Mouse (Mus musculus): Measurements from ENCODE around the gene Gbx2. TPM values are rescaled to one million over a fixed set of nuclear protein-coding genes. Genes with fewer than 3 reads are reported as not detected.
A peak's percentile ranks its signal among the peaks of the same experiment; 100 is the strongest.

Gbx2 gene
- total RNA-seq, 2 experiments from 2014 or later: not detected

DNA sequence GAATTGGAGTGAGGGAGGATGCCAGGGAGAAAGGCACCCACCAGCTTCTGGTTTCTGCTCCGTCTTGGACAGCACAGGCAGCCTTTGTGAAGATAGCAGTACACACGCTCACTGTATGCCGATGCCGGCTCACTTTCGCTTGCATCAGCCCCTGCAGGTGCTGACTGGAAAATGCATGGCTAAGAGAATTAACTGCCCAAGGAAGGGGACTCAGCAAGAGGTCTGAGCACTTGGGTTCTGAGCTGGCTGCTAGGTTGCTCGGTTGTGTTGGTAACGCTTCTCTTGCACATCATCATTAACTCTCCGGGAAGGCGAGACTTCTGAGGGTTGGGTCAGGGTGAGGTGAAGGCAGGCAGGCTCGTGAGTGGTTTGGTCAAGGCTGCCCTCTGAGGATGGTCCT, 9.2 kb downstream of the Gbx2 start:
- DNase-seq: no peak
- intact Hi-C loops (cut with DNase I): no loop called here

GRCm38 (mm10) chr1:89919206-89919605, 11.8 kb downstream of the Gbx2 start:
- no peak for DNase-seq
- intact Hi-C loops (cut with DNase I): no loop called here

GRCm38 (mm10) chr1:89918111-89918510, 12.9 kb downstream of the Gbx2 start:
- intact Hi-C loops (cut with DNase I): no loop called here
- no peak for DNase-seq

DNA sequence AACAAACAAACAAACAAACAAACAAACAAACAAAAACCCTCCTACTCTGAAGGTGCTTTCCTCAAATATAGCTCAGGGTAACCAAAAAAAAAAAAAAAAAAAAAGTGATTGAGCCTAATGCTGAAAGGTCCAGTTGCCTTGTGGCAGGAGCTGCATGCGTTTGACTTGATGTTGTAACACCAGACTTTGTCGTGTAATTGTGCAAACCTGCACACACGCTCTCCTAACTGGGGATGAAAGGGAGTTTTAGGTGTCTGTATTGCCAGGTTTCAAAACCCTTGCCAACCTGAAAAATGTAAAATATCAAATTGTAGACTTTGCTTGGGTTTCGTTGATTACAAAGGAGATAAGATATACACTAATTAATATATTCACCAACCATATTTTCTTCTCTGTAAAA, 17.4 kb downstream of the Gbx2 start:
- intact Hi-C loops (cut with DNase I): no loop called here
- no peak for DNase-seq

- intact Hi-C loops (cut with DNase I): no loop called here
- peak in 1 of 2 experiments; percentile 27 for DNase-seq
These were observed 18.6 kb downstream of the Gbx2 start for GRCm38 (mm10) chr1:89912392-89912791.

GRCm38 (mm10) chr1:89909796-89910195, 21.2 kb downstream of the Gbx2 start:
- DNase-seq: no peak
- intact Hi-C loops (cut with DNase I): no loop called here

DNA sequence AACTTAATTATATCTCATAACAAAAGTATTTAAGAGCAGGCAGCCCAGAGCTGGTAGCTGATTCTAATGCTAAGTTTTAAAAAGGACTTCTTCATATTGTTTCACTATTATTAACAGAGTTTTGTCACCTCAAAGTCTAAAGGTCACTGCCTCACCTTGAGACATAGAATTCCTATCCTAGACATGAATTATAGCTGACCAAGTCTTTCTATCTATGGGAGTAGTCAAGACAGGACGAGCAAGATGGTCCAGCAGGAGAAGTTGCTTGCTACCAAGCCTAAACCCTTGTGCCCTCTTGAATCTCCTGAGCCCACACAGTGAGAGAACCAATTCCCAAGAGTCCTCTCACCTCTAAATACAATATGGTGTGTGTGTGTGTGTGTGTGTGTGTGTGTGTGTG, 28.3 kb downstream of the Gbx2 start:
- intact Hi-C loops (cut with DNase I): no loop called here
- DNase-seq: no peak

- DNase-seq: no peak
- intact Hi-C loops (cut with DNase I): no loop called here
These were observed 28.7 kb downstream of the Gbx2 start for GRCm38 (mm10) chr1:89902236-89902635.

DNA sequence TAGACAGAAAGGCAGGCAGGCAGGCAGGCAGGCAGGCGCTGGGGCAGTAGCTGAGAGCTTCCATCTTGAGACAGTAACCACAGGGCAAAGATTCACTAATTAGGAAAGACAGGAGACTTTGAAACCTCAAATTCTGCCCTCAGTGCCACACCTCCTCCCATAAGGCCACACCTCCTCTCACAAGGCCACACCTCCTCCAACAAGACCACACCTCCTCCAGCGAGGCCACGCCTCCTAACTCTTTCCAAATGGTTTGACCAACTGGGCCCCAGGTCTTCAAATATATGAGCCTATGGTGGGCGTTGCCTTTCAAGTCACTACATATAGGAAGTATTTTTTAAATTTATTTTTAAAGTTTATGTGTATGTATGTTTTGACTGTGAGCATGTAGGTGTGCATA, 29.6 kb downstream of the Gbx2 start:
- intact Hi-C loops (cut with DNase I): no loop called here
- no peak for DNase-seq

DNA sequence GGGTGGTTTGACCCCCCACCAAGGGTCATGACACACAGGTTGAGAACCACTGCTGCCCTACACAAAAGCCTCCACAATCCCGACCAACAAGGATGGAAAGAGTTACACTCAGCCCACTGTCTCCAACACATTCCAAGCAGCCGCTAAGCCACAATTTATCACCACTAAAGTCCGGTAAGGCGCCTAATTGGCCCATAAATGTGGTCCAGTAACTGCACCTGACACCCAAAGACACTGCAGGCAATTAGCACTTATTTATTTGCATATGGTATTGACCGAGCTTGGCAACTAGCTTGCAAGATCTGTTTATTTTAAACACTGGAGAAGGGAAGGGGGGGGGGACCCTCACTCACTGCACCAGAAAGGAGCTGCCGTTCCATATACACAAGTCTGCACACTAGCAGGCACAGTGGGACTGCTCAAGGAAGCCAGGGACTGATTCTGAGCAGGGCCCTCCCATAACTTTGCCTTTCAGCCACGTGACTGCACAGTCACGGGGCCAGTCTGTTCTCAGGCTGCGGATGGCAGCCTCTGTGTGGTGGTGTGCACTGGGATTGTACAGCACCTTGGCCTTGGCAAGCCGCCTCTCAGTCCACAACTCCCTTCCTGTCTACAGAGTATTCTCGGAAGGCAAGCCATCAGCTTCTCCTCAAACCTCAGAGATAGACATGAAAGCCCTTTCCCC, 31.1 kb downstream of the Gbx2 start:
- DNase-seq: no peak
- intact Hi-C loops (cut with DNase I): no loop called here

DNA sequence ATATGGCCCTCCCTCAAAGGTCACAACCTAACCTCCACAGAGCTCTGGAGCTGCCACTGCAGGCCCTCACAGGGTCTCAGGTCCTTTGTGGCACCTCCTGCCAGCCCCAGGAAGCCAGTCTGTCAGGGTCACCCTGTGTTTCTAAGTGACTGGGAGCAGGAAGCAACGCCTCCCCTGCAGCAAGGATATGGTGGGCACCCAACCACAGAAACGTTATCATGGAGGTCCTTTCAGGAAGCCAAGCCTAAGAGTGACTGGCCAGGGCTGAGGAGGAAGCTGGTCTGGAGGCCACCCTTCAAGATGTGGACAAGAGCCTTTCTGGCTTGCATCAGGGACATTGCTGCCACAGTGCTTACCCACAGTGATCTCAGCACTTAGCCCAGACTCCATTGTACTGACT, 31.9 kb downstream of the Gbx2 start:
- no peak for DNase-seq
- intact Hi-C loops (cut with DNase I): no loop called here

GRCm38 (mm10) chr1:89895801-89896200, 35.2 kb downstream of the Gbx2 start:
- intact Hi-C loops (cut with DNase I): no loop called here
- DNase-seq: no peak

DNA sequence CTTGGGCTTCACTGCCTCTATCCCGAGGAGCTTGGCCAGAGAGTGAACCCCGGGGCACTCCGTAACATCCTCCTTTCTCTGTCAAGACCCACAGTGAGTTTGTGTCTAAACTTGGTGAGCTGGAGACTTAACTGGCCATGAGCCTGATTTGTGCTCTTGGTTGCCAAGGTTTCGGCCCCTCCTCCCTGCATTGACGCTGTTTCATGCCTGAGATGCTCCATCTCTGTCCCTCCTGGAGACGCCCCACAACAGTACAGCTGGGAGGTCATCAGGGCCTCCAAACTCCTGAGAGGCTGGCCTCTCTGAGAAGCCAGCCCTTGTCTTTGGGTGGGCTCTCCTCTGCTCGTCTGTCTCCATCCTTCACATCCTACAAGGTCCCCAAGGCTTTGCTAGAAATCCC, 38.7 kb downstream of the Gbx2 start:
- intact Hi-C loops (cut with DNase I): no loop called here
- DNase-seq: no peak

GRCm38 (mm10) chr1:89891400-89891799, 39.6 kb downstream of the Gbx2 start:
- DNase-seq: no peak

GRCm38 (mm10) chr1:89885696-89886095, 45.3 kb downstream of the Gbx2 start:
- intact Hi-C loops (cut with DNase I): no loop called here
- no peak for DNase-seq

More at GRCm38 (mm10) chr1:89891400-89891799, 39.6 kb downstream of the Gbx2 start:
- intact Hi-C loops (cut with DNase I): no loop called here

DNA sequence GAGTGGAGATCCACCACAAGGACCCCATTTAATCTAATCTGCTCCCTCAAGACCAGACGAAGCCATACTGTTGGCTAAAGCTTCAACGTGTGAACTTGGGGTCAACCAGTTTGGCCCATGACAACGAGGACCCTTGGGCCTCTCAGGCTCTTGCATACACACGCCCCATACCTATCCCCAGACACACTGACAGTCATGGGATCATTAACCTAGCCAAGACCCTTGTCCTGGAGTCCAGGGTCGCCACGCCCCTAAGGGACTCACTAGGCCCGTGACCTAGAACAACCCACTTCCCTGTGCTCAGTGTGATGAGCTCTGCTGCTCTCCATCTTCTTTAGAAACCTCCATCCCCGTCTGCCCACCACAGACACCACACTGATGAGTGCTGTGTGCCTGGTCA, 46.6 kb downstream of the Gbx2 start:
- intact Hi-C loops (cut with DNase I): no loop called here
- no peak for DNase-seq

GRCm38 (mm10) chr1:89880834-89881233, 50.1 kb downstream of the Gbx2 start:
- intact Hi-C loops (cut with DNase I): no loop called here
- DNase-seq: peak; percentile 13 to 16

DNA sequence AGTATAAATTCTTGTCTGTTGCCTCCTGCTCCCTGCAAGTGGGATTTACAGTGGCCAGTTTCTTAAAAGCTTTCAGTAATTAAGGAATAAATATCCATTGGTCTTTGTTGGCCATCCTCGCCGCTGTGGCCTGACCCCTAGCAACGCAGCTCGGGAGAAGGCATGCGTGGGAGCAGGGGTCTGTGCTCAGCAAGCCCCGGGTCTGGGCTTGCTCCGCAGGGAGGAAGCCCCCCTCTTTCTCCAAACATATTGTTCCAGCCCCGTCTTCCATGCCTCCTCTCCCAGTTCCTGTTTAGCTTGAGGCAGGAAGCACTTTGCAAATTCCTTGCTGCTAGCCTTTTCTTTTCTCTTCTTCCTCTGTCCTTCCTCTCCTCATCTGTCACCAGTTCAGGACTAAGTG, 50.8 kb downstream of the Gbx2 start:
- intact Hi-C loops (cut with DNase I): no loop called here
- DNase-seq: no peak

GRCm38 (mm10) chr1:89878496-89878895, 52.5 kb downstream of the Gbx2 start:
- no peak for DNase-seq
- intact Hi-C loops (cut with DNase I): no loop called here
